Mouse (Mus musculus) brain, embryonic 14.5 days (tissue): Measurements from ENCODE around the gene Macrod2.

ENCODE experiments used
- CTCF ChIP-seq: fragments of 200-500 bp; IDR thresholded peaks from 2 replicates; pipeline ENCODE4 v1.5.1; 2012; ENCODE audit warnings: inconsistent platforms, mild to moderate bottlenecking, moderate library complexity, borderline replicate concordance; ENCODE audit not compliant: insufficient read depth, insufficient read length; ENCODE audit errors: extremely low read depth
- POLR2A ChIP-seq: fragments of 200-500 bp; IDR thresholded peaks from 2 replicates; pipeline ENCODE4 v1.6.1; 2012; ENCODE audit warnings: mild to moderate bottlenecking, inconsistent platforms, borderline replicate concordance; ENCODE audit not compliant: poor library complexity, insufficient read depth, insufficient read length, severe bottlenecking; ENCODE audit errors: extremely low read depth

GRCm38 (mm10) chr2:141234306-141234705 is 839.2 kb downstream of the Macrod2 start:
- TF ChIP-seq CTCF (no peak), POLR2A (no peak)
